ENCODE assay signal across 23 mouse cellular contexts in genomic region chr2:11398391-11398790, GRCm38 (mm10).
DNase-seq lines count a peak whose midpoint lies in the region; ATAC-seq and TF ChIP-seq lines count a peak whose summit lies in the region.
"Had no signal": no experiment of that assay in that cellular context is flagged by ENCODE, and none has a peak within 500 bp of the region (broad histone marks: within the 10 kb centered on the region; RNA-seq: fewer than 3 reads in every experiment).

No protein-coding gene starts in this region.

- H3K4me3 ChIP-seq in lung, embryonic 15.5 days, result no peak overlapping the region
- H3K4me3 ChIP-seq in lung, postnatal 0 days (ENCODE audit: low read depth, low read length), result no peak overlapping the region
- H3K4me3 ChIP-seq: embryonic facial prominence, embryonic 13.5 days; heart, adult 2 months; hindbrain, embryonic 10.5 days; myocyte; neural tube, embryonic 15.5 days had no signal

- peak; percentile 12 to 20 for DNase-seq in heart, adult 18-20 months
- no peak for DNase-seq in heart, postnatal 4 days
- DNase-seq in lung, postnatal 10 days, result no peak
- DNase-seq in lung, postnatal 0 days (ENCODE audit: low spot score), result peak; percentile 60
- DNase-seq in gastrocnemius, postnatal 4 days (ENCODE audit: low spot score in 2 of 2), result no peak
- DNase-seq in cerebellum, adult 9-10 months, result no peak
- DNase-seq: adrenal gland, postnatal 10 days; cerebellum, adult 18-20 months; forebrain, postnatal 0 days; kidney, adult 9 months; kidney, postnatal 36 days; left cerebral cortex, postnatal 4 days; midbrain, embryonic 14.5 days; right cerebral cortex, postnatal 4 days; thymus, adult 2 months had no signal

- WGBS in lung, embryonic 15.5 days, result 33% methylated on average over 6 of the region's 6 CpGs
- 18% methylated on average over 6 of the region's 6 CpGs for WGBS in lung, postnatal 0 days

- peak overlapping the region; percentile 78 for H3K27ac ChIP-seq in lung, embryonic 15.5 days
- peak overlapping the region; percentile 66 for H3K27ac ChIP-seq in lung, postnatal 0 days (ENCODE audit: low read length)
- H3K27ac ChIP-seq: embryonic facial prominence, embryonic 13.5 days; heart, adult 2 months; hindbrain, embryonic 10.5 days; macrophage; neural tube, embryonic 15.5 days had no signal

- no peaks in the 10 kb centered on the region for H3K9me3 ChIP-seq in lung, embryonic 15.5 days
- no peaks in the 10 kb centered on the region for H3K9me3 ChIP-seq in lung, postnatal 0 days (ENCODE audit: low read length)
- H3K9me3 ChIP-seq: embryonic facial prominence, embryonic 13.5 days; hindbrain, embryonic 10.5 days; neural tube, embryonic 15.5 days had no signal

- no peaks in the 10 kb centered on the region for H3K27me3 ChIP-seq in lung, embryonic 15.5 days
- H3K27me3 ChIP-seq in lung, postnatal 0 days (replicated peaks; ENCODE audit: insufficient read depth, low read length), result no peaks in the 10 kb centered on the region
- H3K27me3 ChIP-seq: embryonic facial prominence, embryonic 13.5 days; neural tube, embryonic 15.5 days had no signal

- 0 out of 2 replicates have a peak, but pooled peaks have one; percentile 36 for ATAC-seq in lung, embryonic 15.5 days (ENCODE audit: borderline replicate concordance, extremely low read depth, low FRiP score, low TSS enrichment)
- peak; percentile 75 for ATAC-seq in lung, postnatal 0 days
- no peak for ATAC-seq in activated CD4-positive, CD25-positive, alpha-beta regulatory T cell, adult 4 months
- ATAC-seq: forebrain, postnatal 0 days had no signal

- no peak overlapping the region for H3K4me2 ChIP-seq in lung, embryonic 15.5 days
- no peak overlapping the region for H3K4me2 ChIP-seq in lung, postnatal 0 days (replicated peaks; ENCODE audit: low read depth, low read length)
- H3K4me2 ChIP-seq: embryonic facial prominence, embryonic 13.5 days; neural tube, embryonic 15.5 days had no signal

- TF ChIP-seq EP300 in lung, postnatal 0 days (IDR thresholded peaks at IDR 0.05), result peak; percentile 80

- H3K9ac ChIP-seq in lung, embryonic 15.5 days, result no peak overlapping the region
- H3K9ac ChIP-seq in lung, postnatal 0 days (replicated peaks; ENCODE audit: low read depth), result no peak overlapping the region
- H3K9ac ChIP-seq: embryonic facial prominence, embryonic 13.5 days; forebrain, postnatal 0 days; neural tube, embryonic 15.5 days had no signal

- H3K4me1 ChIP-seq in lung, embryonic 15.5 days, result 0 out of 2 replicates have a peak, but pooled peaks cover 6% of the 10 kb centered on the region
- H3K4me1 ChIP-seq in lung, postnatal 0 days (ENCODE audit: insufficient read depth, low read depth, low read length), result peaks cover 5% of the 10 kb centered on the region; the same call in 1 of the 2 replicates
- H3K4me1 ChIP-seq: embryonic facial prominence, embryonic 13.5 days; neural tube, embryonic 15.5 days had no signal

- TF ChIP-seq CTCF in lung, postnatal 0 days (IDR thresholded peaks at IDR 0.05), result no peak

- H3K36me3 ChIP-seq in lung, embryonic 15.5 days, result no peaks in the 10 kb centered on the region
- H3K36me3 ChIP-seq in lung, postnatal 0 days (ENCODE audit: insufficient read depth, low read length), result no peaks in the 10 kb centered on the region
- H3K36me3 ChIP-seq: embryonic facial prominence, embryonic 13.5 days; hindbrain, embryonic 10.5 days; neural tube, embryonic 15.5 days had no signal

Comparison
In these comparisons a context has a peak if more than half of its experiments do, and no peak if none do; other contexts are left out.
1. DNase-seq: peak in heart, adult 18-20 months (2 of 2) and lung, postnatal 0 days (single experiment); none in heart, postnatal 4 days (single experiment), lung, postnatal 10 days (single experiment), gastrocnemius, postnatal 4 days (0 of 2) and cerebellum, adult 9-10 months (single experiment).